Mouse (Mus musculus): Measurements from ENCODE around the gene Gm7694.

Gene Gm7694

DNA sequence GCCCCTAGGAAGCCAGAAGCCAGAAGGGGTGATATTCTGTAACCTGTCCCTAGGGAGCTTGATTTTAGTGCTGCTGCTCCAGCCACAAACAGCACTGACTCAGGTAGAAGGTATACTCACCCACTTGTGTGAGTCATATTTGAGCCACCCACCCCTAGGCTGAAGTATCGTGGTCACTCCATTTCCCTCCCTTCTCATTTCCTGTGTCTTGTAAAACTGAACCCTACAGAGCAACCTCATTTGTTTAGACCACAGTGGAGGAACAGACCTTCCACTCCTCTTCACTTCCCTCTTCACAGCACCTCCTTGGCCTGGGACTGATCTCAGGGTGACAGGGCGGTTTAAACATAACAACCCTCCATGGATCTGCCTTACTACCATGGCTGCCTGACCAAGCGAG is 29.1 kb downstream of the Gm7694 start, which contains the start of gene Sh2d1b1:
Sh2d1b1 (plus strand) TSS at position 305 of the 400 bp plus-strand sequence.
- no peak for DNase-seq

DNA sequence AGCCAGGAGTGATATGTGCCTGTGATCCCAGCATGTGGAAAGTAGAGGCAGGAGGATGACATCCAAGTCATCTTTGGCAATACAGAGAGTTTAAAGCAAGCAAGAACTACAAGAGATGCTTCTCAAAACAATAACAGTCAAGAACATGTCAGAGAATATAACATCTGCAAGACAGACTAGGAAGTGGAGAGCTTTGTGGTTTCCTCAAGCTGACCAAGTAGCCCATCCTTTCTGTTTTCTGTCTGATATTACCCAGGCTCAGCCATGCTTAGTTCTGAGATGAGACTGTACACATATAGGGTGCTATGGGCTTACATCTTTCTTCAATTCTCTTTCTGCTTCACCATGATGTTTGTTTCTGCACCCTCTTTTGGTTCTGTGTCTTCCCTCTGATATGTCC is 32.9 kb downstream of the Gm7694 start:
- DNase-seq: no peak

DNA sequence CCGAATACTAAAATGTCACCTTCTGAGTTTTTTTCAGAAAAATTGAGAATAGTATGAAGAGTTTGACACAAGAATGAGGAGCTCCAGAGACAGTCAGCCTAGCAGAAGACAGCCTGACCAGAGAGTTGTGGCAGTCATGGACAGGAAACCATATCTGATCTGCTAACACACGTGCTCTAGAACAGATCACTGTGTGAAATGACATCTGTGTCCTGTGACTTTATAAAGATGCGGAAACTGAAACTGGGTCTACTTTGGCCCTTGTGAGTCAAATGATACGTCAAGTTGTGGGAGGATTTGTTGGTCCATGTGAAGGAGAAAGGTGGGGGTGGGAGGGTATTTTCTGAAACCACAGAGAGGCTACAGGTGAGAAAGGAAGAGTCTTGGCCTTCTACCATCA is 35.4 kb downstream of the Gm7694 start:
- DNase-seq: no peak

DNA sequence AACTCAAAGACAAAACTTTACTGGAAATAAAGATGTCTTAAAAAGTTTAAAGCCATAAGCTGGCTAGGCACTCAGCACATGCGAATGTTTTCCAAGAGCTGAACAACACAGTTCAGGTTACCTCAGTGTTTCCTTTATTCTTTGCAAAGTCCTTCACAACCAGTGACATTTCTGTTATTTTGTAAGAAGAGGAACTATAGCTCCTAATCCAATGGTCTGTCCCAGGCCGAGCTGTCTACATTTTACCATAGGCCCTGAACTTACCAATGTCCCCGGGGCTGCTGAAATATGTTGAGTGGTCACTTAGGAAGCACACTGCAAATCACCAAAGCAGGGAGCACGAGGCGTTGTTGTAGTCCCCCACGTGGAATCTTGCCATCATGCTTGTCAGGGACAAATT is 35.9 kb downstream of the Gm7694 start:
- DNase-seq: no peak

DNA sequence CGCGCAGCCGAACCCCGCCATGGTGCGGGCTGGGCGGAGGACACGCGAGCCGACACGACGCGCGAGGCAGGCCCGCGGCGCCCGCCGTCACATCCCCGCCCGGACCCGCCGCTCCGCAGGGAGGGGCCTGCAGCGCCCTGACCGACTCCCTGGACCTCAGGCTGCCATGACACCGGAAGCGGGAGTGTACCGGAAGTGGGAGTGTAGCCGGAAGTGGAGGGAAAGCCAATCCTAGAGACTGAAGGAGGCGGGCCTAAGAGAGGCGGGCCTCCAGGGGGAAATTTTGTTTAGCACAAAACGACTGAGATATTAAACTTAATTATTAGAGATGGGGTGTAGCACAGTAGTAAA is 50.6 kb downstream of the Gm7694 start:
- DNase-seq: peak; percentile 93

DNA sequence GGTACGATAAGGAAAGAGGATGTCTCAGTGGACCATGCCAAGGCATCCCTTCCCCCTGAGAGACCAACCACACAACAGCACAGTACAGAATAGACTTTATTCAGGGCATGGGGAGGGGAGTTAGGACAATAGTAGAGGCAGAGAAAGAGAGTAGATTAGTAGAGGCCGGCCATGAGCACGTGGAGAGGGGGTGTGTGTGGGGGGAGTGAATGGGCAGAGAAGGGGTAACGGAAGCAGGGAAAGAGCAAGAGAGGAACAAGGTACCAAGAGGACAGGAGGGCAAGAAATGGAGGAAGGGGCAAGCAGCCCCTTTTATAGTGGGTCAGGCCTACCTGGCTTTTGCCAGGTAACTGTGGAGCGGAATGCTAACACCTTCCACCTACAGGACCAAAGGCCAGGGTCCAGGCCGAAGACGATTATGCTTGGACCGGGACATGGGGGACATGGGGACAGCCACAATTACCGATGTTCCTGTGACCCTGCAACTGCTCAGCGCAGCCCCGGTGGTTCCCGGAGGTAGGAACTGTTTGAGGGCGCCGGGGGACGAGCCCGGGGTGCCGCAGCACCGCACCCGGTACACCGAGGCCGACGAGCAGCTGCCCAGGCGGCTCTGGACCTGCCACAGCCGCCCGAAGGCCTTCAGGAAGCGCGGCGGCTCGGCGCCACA is 51.1 kb downstream of the Gm7694 start:
- DNase-seq: no peak
